Mouse (Mus musculus) limb, embryonic 13.5 days (tissue): ENCODE measurements at regions not wholly inside any gene's neighbourhood (a gene's known extent, or its start where the extent isn't known, plus 50 kb on each side); places are given as distances from the start of the nearest gene placed in this dataset.
"Not testable (repeated sequence)": the region's sequence is repeated elsewhere in the genome, so short reads cannot be mapped to it uniquely, and the experiment has no call there.

Experiments used
- ATAC-seq: fragments of 200-750 bp; cut with Nextera tagmentation; 2 replicates; pipeline ENCODE4 v1.8.0; 2017; ENCODE audit warnings: low read depth, moderate number of reproducible peaks, moderate TSS enrichment; ENCODE audit not compliant: low FRiP score
- H3K27ac ChIP-seq: fragments of 300-500 bp; sonication (generic); 2 replicates; pipeline ENCODE4 v1.5.1; 2015; ENCODE audit warnings: inconsistent platforms, mild to moderate bottlenecking, moderate library complexity
- H3K27me3 ChIP-seq: fragments of 300-500 bp; sonication (generic); 2 replicates; pipeline ENCODE4 v1.6.1; 2015; ENCODE audit warnings: mild to moderate bottlenecking, inconsistent platforms
- H3K36me3 ChIP-seq: fragments of 300-500 bp; sonication (generic); 2 replicates; pipeline ENCODE4 v1.6.1; 2015; ENCODE audit warnings: inconsistent platforms, mild to moderate bottlenecking, moderate library complexity
- H3K4me1 ChIP-seq: fragments of 300-500 bp; sonication (generic); 2 replicates; pipeline ENCODE4 v1.6.1; 2015; ENCODE audit warnings: inconsistent platforms
- H3K4me2 ChIP-seq: fragments of 300-500 bp; sonication (generic); replicated peaks from 2 replicates; pipeline ENCODE4 v1.6.1; 2015; ENCODE audit warnings: inconsistent platforms, mild to moderate bottlenecking, moderate library complexity
- H3K4me3 ChIP-seq: fragments of 300-500 bp; sonication (generic); 2 replicates; pipeline ENCODE4 v1.5.1; 2015; ENCODE audit warnings: moderate library complexity, mild to moderate bottlenecking, inconsistent platforms
- H3K9ac ChIP-seq: fragments of 300-500 bp; sonication (generic); 2 replicates; pipeline ENCODE4 v1.6.1; 2015; ENCODE audit warnings: mild to moderate bottlenecking, inconsistent platforms
- H3K9me3 ChIP-seq: fragments of 300-500 bp; sonication (generic); 2 replicates; pipeline ENCODE4 v1.6.1; 2016; ENCODE audit warnings: inconsistent platforms
- whole genome bisulfite sequencing: fragments of 180-500 bp; shearing (Covaris S2); methylation state at CpG from one replicate; pipeline ENCODE4 v1.1.7; 2015; 5-methylcytosine and 5-hydroxymethylcytosine counted together

GRCm38 (mm10) chr15:27063971-27064370, 168.6 kb upstream of the Fbxl7 start:
- 85% methylated on average over 4 of the region's 4 CpGs for WGBS
- no peak for ATAC-seq
- peaks cover 3% of the 10 kb centered on the region; the same call in 1 of the 2 replicates for H3K4me1 ChIP-seq
- no peak overlapping the region for H3K27ac ChIP-seq
- no peak overlapping the region for H3K4me3 ChIP-seq
- no peaks in the 10 kb centered on the region for H3K36me3 ChIP-seq
- no peak overlapping the region for H3K4me2 ChIP-seq
- H3K9me3 ChIP-seq, result no peaks in the 10 kb centered on the region
- H3K27me3 ChIP-seq, result no peaks in the 10 kb centered on the region; the same call in 1 of the 2 replicates
- no peak overlapping the region for H3K9ac ChIP-seq

GRCm38 (mm10) chr15:27067691-27068090, 172.3 kb upstream of the Fbxl7 start:
- no peak for ATAC-seq
- Histone ChIP-seq H3K4me1 (peaks cover 3% of the 10 kb centered on the region; the same call in 1 of the 2 replicates), H3K9ac (no peak overlapping the region), H3K4me3 (no peak overlapping the region), H3K9me3 (no peaks in the 10 kb centered on the region), H3K27me3 (no peaks in the 10 kb centered on the region), H3K27ac (no peak overlapping the region), H3K36me3 (no peaks in the 10 kb centered on the region), H3K4me2 (no peak overlapping the region)
- 68% methylated on average over 1 of the region's 1 CpGs for WGBS

GRCm38 (mm10) chr15:27077926-27078325, 182.5 kb upstream of the Fbxl7 start:
- ATAC-seq, result no peak
- H3K4me3 ChIP-seq, result no peak overlapping the region
- H3K4me1 ChIP-seq, result no peaks in the 10 kb centered on the region
- H3K4me2 ChIP-seq, result no peak overlapping the region
- H3K27ac ChIP-seq, result no peak overlapping the region
- 88% methylated on average over 4 of the region's 4 CpGs for WGBS
- no peak overlapping the region for H3K9ac ChIP-seq
- no peaks in the 10 kb centered on the region for H3K9me3 ChIP-seq
- no peaks in the 10 kb centered on the region for H3K36me3 ChIP-seq
- no peaks in the 10 kb centered on the region for H3K27me3 ChIP-seq

GRCm38 (mm10) chr15:27082826-27083225, 187.4 kb upstream of the Fbxl7 start:
- no peak overlapping the region for H3K9ac ChIP-seq
- H3K36me3 ChIP-seq, result no peaks in the 10 kb centered on the region
- no peaks in the 10 kb centered on the region; the same call in 1 of the 2 replicates for H3K4me1 ChIP-seq
- no peak for ATAC-seq
- no peak overlapping the region for H3K27ac ChIP-seq
- WGBS, result 76% methylated on average over 5 of the region's 5 CpGs
- H3K9me3 ChIP-seq, result no peaks in the 10 kb centered on the region
- no peaks in the 10 kb centered on the region for H3K27me3 ChIP-seq
- no peak overlapping the region for H3K4me3 ChIP-seq
- no peak overlapping the region for H3K4me2 ChIP-seq

- Histone ChIP-seq H3K27ac (no peak overlapping the region), H3K4me1 (peaks cover 3% of the 10 kb centered on the region), H3K4me3 (no peak overlapping the region), H3K9me3 (no peaks in the 10 kb centered on the region), H3K4me2 (no peak overlapping the region), H3K36me3 (no peaks in the 10 kb centered on the region), H3K27me3 (no peaks in the 10 kb centered on the region), H3K9ac (no peak overlapping the region)
- 53% methylated on average over 6 of the region's 6 CpGs for WGBS
- ATAC-seq, result no peak
These were observed 188.2 kb upstream of the Fbxl7 start for GRCm38 (mm10) chr15:27083596-27083995.

GRCm38 (mm10) chr15:27089155-27089554, 193.8 kb upstream of the Fbxl7 start:
- no peaks in the 10 kb centered on the region for H3K27me3 ChIP-seq
- no peaks in the 10 kb centered on the region for H3K36me3 ChIP-seq
- peaks cover 8% of the 10 kb centered on the region; the same call in 1 of the 2 replicates for H3K4me1 ChIP-seq
- H3K4me2 ChIP-seq, result no peak overlapping the region
- no peak overlapping the region for H3K27ac ChIP-seq
- no peak overlapping the region for H3K9ac ChIP-seq
- peak; percentile 66; the same call in 1 of the 2 replicates for ATAC-seq
- H3K9me3 ChIP-seq, result no peaks in the 10 kb centered on the region
- H3K4me3 ChIP-seq, result no peak overlapping the region
- WGBS, result 56% methylated on average over 6 of the region's 6 CpGs

- 71% methylated on average over 3 of the region's 3 CpGs for WGBS
- no peak for ATAC-seq
- H3K4me3 ChIP-seq, result no peak overlapping the region
- H3K9ac ChIP-seq, result no peak overlapping the region
- no peak overlapping the region for H3K4me2 ChIP-seq
- no peaks in the 10 kb centered on the region for H3K27me3 ChIP-seq
- H3K9me3 ChIP-seq, result no peaks in the 10 kb centered on the region
- H3K27ac ChIP-seq, result no peak overlapping the region
- no peaks in the 10 kb centered on the region for H3K36me3 ChIP-seq
- H3K4me1 ChIP-seq, result no peaks in the 10 kb centered on the region
These were observed 198.7 kb upstream of the Fbxl7 start for GRCm38 (mm10) chr15:27094102-27094501.

GRCm38 (mm10) chr15:27095231-27095630, 199.9 kb upstream of the Fbxl7 start:
- Histone ChIP-seq H3K27ac (no peak overlapping the region), H3K36me3 (no peaks in the 10 kb centered on the region), H3K9ac (no peak overlapping the region), H3K4me2 (no peak overlapping the region), H3K4me1 (no peaks in the 10 kb centered on the region), H3K27me3 (no peaks in the 10 kb centered on the region), H3K4me3 (no peak overlapping the region), H3K9me3 (no peaks in the 10 kb centered on the region)
- ATAC-seq, result no peak
- WGBS, result 79% methylated on average over 9 of the region's 9 CpGs

- 83% methylated on average over 2 of the region's 2 CpGs for WGBS
- H3K9ac ChIP-seq, H3K27me3 ChIP-seq, H3K9me3 ChIP-seq, ATAC-seq, H3K4me3 ChIP-seq, H3K36me3 ChIP-seq, H3K27ac ChIP-seq, H3K4me1 ChIP-seq, H3K4me2 ChIP-seq: not testable (repeated sequence)
These were observed 206.2 kb upstream of the Fbxl7 start for GRCm38 (mm10) chr15:27101610-27102009.

GRCm38 (mm10) chr15:27109130-27109529, 213.8 kb upstream of the Fbxl7 start:
- 19% methylated on average over 3 of the region's 3 CpGs for WGBS
- H3K9ac ChIP-seq, result no peak overlapping the region
- H3K27me3 ChIP-seq, result no peaks in the 10 kb centered on the region
- H3K4me3 ChIP-seq, result no peak overlapping the region
- peaks cover 12% of the 10 kb centered on the region for H3K4me1 ChIP-seq
- H3K27ac ChIP-seq, result no peak overlapping the region
- H3K4me2 ChIP-seq, result no peak overlapping the region
- 0 out of 2 replicates have a peak, but pooled peaks cover 4% of the 10 kb centered on the region for H3K9me3 ChIP-seq
- ATAC-seq, result peak; percentile 82
- no peaks in the 10 kb centered on the region for H3K36me3 ChIP-seq

- Histone ChIP-seq H3K27ac (no peak overlapping the region), H3K4me3 (no peak overlapping the region), H3K27me3 (no peaks in the 10 kb centered on the region), H3K36me3 (no peaks in the 10 kb centered on the region), H3K9ac (no peak overlapping the region), H3K4me1 (no peaks in the 10 kb centered on the region), H3K9me3 (no peaks in the 10 kb centered on the region), H3K4me2 (no peak overlapping the region)
- 16% methylated on average over 1 of the region's 1 CpGs for WGBS
- no peak for ATAC-seq
These were observed 234.3 kb upstream of the Fbxl7 start for GRCm38 (mm10) chr15:27129697-27130096.

GRCm38 (mm10) chr15:27132761-27133160, 237.4 kb upstream of the Fbxl7 start:
- Histone ChIP-seq H3K36me3 (no peaks in the 10 kb centered on the region), H3K27ac (no peak overlapping the region)

GRCm38 (mm10) chr15:27137580-27137979, 242.2 kb upstream of the Fbxl7 start:
- H3K4me1 ChIP-seq, result peaks cover 4% of the 10 kb centered on the region
- H3K36me3 ChIP-seq, result no peaks in the 10 kb centered on the region
- H3K27ac ChIP-seq, result no peak overlapping the region
- no peak for ATAC-seq
- WGBS, result 86% methylated on average over 5 of the region's 5 CpGs
- H3K27me3 ChIP-seq, result no peaks in the 10 kb centered on the region
- H3K9me3 ChIP-seq, result no peaks in the 10 kb centered on the region
- H3K4me2 ChIP-seq, result no peak overlapping the region
- H3K4me3 ChIP-seq, result no peak overlapping the region
- no peak overlapping the region for H3K9ac ChIP-seq

More at GRCm38 (mm10) chr15:27132761-27133160, 237.4 kb upstream of the Fbxl7 start:
- Histone ChIP-seq H3K4me2 (no peak overlapping the region), H3K4me3 (no peak overlapping the region), H3K9ac (no peak overlapping the region), H3K4me1 (no peaks in the 10 kb centered on the region), H3K27me3 (no peaks in the 10 kb centered on the region), H3K9me3 (no peaks in the 10 kb centered on the region)
- WGBS, result 88% methylated on average over 2 of the region's 2 CpGs
- ATAC-seq, result no peak
